Mouse (Mus musculus) cerebellum, adult 2 months (tissue): ENCODE data around the gene Mef2b. TPM values are rescaled to one million over a fixed set of nuclear protein-coding genes. Genes with fewer than 3 reads are reported as not detected.
A peak's percentile ranks its signal among the peaks of the same experiment; 100 is the strongest.

ENCODE experiments used
- DNase-seq, 2 experiments: peaks; one replicate each; pipeline ENCODE4 v3.0.0; 2021
- H3K27ac ChIP-seq: fragments of 200-500 bp; 2 replicates; pipeline ENCODE4 v1.5.1; 2012; ENCODE audit warnings: low read length, control low read depth, inconsistent platforms; ENCODE audit not compliant: insufficient read depth
- H3K27me3 ChIP-seq: fragments of 200-500 bp; 2 replicates; pipeline ENCODE4 v1.6.1; 2012; ENCODE audit warnings: inconsistent platforms, mild to moderate bottlenecking, low read length, moderate library complexity; ENCODE audit not compliant: control insufficient read depth, insufficient read depth
- H3K4me1 ChIP-seq: fragments of 200-500 bp; 2 replicates; pipeline ENCODE4 v1.6.1; 2011; ENCODE audit warnings: low read length; ENCODE audit not compliant: control insufficient read depth, insufficient read depth
- H3K4me3 ChIP-seq: fragments of 200-500 bp; replicated peaks from 2 replicates; pipeline ENCODE3; 2011; ENCODE audit warnings: mild to moderate bottlenecking, low read depth, low read length, control low read depth; ENCODE audit not compliant: insufficient read depth
- CTCF ChIP-seq: fragments of 200-500 bp; IDR thresholded peaks from 2 replicates; pipeline ENCODE4 v1.5.1; 2011; ENCODE audit warnings: low read depth, mild to moderate bottlenecking, control low read depth, low read length, moderate library complexity, borderline replicate concordance; ENCODE audit not compliant: insufficient read depth
- POLR2A ChIP-seq: fragments of 200-500 bp; IDR thresholded peaks from 2 replicates; pipeline ENCODE4 v1.6.1; 2011; ENCODE audit warnings: low read length, control low read depth, borderline replicate concordance; ENCODE audit not compliant: insufficient read depth
- WGBS: fragments of 180-500 bp; shearing (Covaris S2); methylation state at CpG from one replicate; pipeline ENCODE4 v1.1.7; 2018; 5-methylcytosine and 5-hydroxymethylcytosine counted together
- polyA plus RNA-seq: library from polyadenylated mRNA; depleted of rRNA; stranded (reverse); fragments of >200 nt; gene quantifications from 2 replicates; pipeline ENCODE4 v1.2.3, GENCODE M21; 2012

Gene Mef2b
- polyA plus RNA-seq, 1 experiment, result 0.43 TPM

DNA sequence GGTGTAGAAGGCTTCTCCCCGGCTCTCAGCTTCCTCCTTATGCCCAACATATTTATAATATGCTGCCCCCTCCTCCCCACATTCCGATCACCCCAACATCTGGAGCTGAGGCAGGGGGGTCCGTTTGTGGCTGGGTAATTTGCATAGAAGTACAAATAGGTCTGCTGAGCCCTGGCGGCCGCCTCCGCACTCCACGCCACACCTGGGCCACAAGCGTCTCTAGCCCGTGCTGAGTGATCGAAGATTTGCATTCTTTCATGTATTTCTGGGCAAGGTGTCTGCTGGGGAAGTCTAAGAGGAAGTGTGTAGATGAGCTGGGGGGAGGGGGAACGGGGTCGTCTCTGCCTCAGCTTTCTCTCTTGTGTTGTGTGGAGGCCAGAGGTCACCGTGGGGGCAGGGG, 20.5 kb downstream of the Mef2b start:
- TF ChIP-seq POLR2A (no peak), CTCF (no peak)
- H3K4me1 ChIP-seq, result no peaks in the 10 kb centered on the region
- WGBS, result 65% methylated on average over 13 of the region's 13 CpGs
- no peak for DNase-seq
- H3K4me3 ChIP-seq, result no peak overlapping the region
- no peak overlapping the region for H3K27ac ChIP-seq
- no peaks in the 10 kb centered on the region for H3K27me3 ChIP-seq

DNA sequence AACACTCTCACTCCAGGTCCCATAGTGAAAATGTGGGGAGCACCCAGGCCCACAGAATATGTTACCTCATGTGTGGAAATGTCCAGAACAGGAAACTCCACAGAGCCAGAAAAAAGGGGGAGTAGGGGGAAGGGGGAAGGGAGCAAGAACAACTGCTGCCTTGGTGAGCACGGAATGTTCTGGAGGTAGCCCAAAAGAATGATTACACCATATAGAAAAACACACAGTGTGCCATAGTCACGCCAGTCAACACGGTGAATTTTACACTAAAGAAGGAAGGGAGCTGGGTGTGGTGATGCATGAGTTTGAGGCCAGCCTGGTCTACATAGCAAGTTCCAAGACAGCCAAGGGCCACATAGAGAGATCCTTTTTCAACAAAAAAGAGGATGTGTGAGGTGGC, 23.8 kb downstream of the Mef2b start:
- 69% methylated on average over 3 of the region's 3 CpGs for WGBS
- Histone ChIP-seq H3K27ac (no peak overlapping the region), H3K27me3 (no peaks in the 10 kb centered on the region)

GRCm38 (mm10) chr8:70166504-70167110, 27.1 kb downstream of the Mef2b start:
- H3K4me1 ChIP-seq, result no peaks in the 10 kb centered on the region
- H3K27ac ChIP-seq, result no peak overlapping the region
- WGBS, result 2% methylated on average over 21 of the region's 21 CpGs
- no peaks in the 10 kb centered on the region for H3K27me3 ChIP-seq
- peak; percentile 48 to 73 for DNase-seq
- TF ChIP-seq POLR2A, result no peak
- TF ChIP-seq CTCF, result peak; percentile 89
- peak overlapping the region; percentile 2 for H3K4me3 ChIP-seq

More for the DNA sequence above, 23.8 kb downstream of the Mef2b start:
- no peak for TF ChIP-seq POLR2A
- no peak for TF ChIP-seq CTCF
- DNase-seq, result no peak
- H3K4me1 ChIP-seq, result no peaks in the 10 kb centered on the region
- no peak overlapping the region for H3K4me3 ChIP-seq

- H3K4me1 ChIP-seq, result peaks cover 14% of the 10 kb centered on the region
- no peak for DNase-seq
- H3K27me3 ChIP-seq, result no peaks in the 10 kb centered on the region
- TF ChIP-seq POLR2A (no peak), CTCF (no peak)
- no peak overlapping the region for H3K27ac ChIP-seq
- H3K4me3 ChIP-seq, result no peak overlapping the region
- 90% methylated on average over 3 of the region's 3 CpGs for WGBS
Measured at GRCm38 (mm10) chr8:70170116-70170515, 30.6 kb downstream of the Mef2b start.

GRCm38 (mm10) chr8:70170748-70171147, 31.2 kb downstream of the Mef2b start:
- no peak for DNase-seq
- H3K27ac ChIP-seq, result no peak overlapping the region
- 64% methylated on average over 3 of the region's 3 CpGs for WGBS
- no peak overlapping the region for H3K4me3 ChIP-seq
- peaks cover 14% of the 10 kb centered on the region for H3K4me1 ChIP-seq
- no peak for TF ChIP-seq POLR2A
- no peak for TF ChIP-seq CTCF
- no peaks in the 10 kb centered on the region for H3K27me3 ChIP-seq

DNA sequence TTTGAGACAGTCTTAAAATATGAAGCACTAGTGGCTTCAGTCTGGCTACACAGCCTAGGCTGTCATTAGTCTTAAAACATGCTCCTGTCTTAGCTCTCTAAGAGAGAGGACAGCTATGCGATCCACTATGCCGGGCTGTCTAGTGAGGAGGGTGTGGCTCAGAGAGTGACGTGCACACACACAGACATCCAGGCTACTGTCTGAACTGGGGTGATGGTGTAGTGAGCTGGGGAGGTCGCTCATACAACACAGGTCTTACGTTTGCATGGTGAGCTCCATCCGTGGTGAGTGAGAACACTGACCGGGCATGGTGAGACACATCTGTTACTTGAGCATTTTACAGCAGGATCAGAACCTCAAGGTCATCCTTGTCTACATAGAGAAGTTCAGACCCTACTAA, 31.7 kb downstream of the Mef2b start:
- Histone ChIP-seq H3K4me1 (peaks cover 14% of the 10 kb centered on the region), H3K27ac (no peak overlapping the region), H3K4me3 (no peak overlapping the region), H3K27me3 (no peaks in the 10 kb centered on the region)
- TF ChIP-seq CTCF, result no peak
- no peak for DNase-seq
- WGBS, result 89% methylated on average over 7 of the region's 7 CpGs

DNA sequence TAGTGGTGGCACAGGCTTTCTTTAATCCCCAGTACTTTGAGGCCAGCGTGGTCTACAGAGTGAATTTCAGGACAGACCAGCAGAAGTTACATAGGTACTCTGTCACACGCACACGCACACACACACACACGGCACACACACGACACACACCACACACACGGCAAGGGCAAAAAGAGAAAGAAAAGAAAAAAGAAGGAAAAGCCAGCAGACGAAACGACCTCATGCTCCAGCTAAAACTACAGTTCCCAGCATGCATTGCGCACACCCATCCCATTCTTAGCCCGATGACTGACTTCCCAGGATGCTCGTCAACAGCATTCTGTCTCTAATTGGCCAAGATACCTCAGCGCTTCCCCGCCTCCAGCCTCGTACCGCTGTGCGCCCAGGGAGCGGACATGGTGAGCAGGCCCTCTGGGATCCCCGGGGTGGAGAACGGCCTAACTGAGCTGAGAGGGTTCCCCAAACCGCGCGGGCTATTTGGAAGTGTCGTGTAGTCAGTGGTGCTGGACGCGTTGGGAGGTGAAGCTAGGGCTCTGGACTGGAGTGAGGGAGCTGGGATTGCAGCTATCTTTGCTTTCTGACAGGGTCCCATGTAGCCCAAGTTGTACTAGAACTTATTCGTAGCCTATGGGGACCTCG, 32.7 kb downstream of the Mef2b start, which contains the start of gene Tmem161a:
Gene Tmem161a, plus strand, starts transcription at position 314 of the 639 bp plus-strand sequence.
- Histone ChIP-seq H3K4me3 (peak within 1 kb of the TSS; percentile 95), H3K4me1 (peaks cover 14% of the 10 kb centered on the region), H3K27me3 (no peaks in the 10 kb centered on the region), H3K27ac (0 out of 2 replicates have a peak within 1 kb of the TSS, but pooled peaks have one; percentile 42)
- TF ChIP-seq POLR2A (peak; percentile 90), CTCF (no peak)
- peak; percentile 91 to 94 for DNase-seq
- 2% methylated on average over 27 of the region's 27 CpGs for WGBS

- no peak overlapping the region for H3K27ac ChIP-seq
- no peaks in the 10 kb centered on the region for H3K27me3 ChIP-seq
- H3K4me3 ChIP-seq, result no peak overlapping the region
- 81% methylated on average over 5 of the region's 5 CpGs for WGBS
- DNase-seq, result no peak
- peaks cover 14% of the 10 kb centered on the region for H3K4me1 ChIP-seq
- no peak for TF ChIP-seq CTCF
- TF ChIP-seq POLR2A, result no peak
Measured at GRCm38 (mm10) chr8:70173320-70173719, 33.8 kb downstream of the Mef2b start.
